Mouse (Mus musculus) CH12.LX (cell line): Measurements from ENCODE around the gene Tirap. TPM values are rescaled to one million over a fixed set of nuclear protein-coding genes. Genes with fewer than 3 reads are reported as not detected.

ENCODE experiments used
- DNase-seq: peaks from one replicate; pipeline ENCODE4 v3.0.0-alpha.2; 2013; ENCODE audit errors: extremely low read depth
- H3K27ac ChIP-seq: 2 replicates; pipeline ENCODE4 v1.5.1; 2012; ENCODE audit warnings: low read depth, mild to moderate bottlenecking, control low read depth, moderate library complexity; ENCODE audit not compliant: insufficient read depth
- H3K27me3 ChIP-seq: replicated peaks from 2 replicates; pipeline ENCODE3; 2012; ENCODE audit warnings: inconsistent platforms
- H3K36me3 ChIP-seq, 2 experiments: replicated peaks in 1 of 2; 2 replicates each; pipeline versions ENCODE3 to v1.6.1; 2012; ENCODE audit warnings: inconsistent platforms in 1 of 2, low read length in 1 of 2, mild to moderate bottlenecking in 1 of 2, mixed read lengths in 1 of 2, moderate library complexity in 1 of 2; ENCODE audit not compliant: control insufficient read depth in 1 of 2, insufficient read depth in 1 of 2
- H3K4me1 ChIP-seq, 2 experiments: 2 replicates each; pipeline ENCODE4 v1.6.1; 2012; ENCODE audit warnings: inconsistent platforms in 1 of 2, moderate library complexity in 1 of 2; ENCODE audit not compliant: insufficient read depth in 2 of 2, control insufficient read depth in 1 of 2
- H3K4me2 ChIP-seq: 2 replicates; pipeline ENCODE4 v1.6.1; 2012; ENCODE audit warnings: low read depth, mild to moderate bottlenecking, control low read depth; ENCODE audit not compliant: poor library complexity, insufficient read depth, severe bottlenecking
- H3K4me3 ChIP-seq, 3 experiments: fragments of 150-350 bp in 1 of 3; sonication (generic) in 1 of 3; replicated peaks in 1 of 3; 2 replicates each; pipeline versions ENCODE3 to v1.5.1; 2011 to 2012; ENCODE audit warnings: low read depth in 2 of 3, low read length in 2 of 3, mild to moderate bottlenecking in 2 of 3, moderate library complexity in 2 of 3, control low read depth in 1 of 3, improper control_type of control experiment in 1 of 3, inconsistent platforms in 1 of 3, mixed read lengths in 1 of 3; ENCODE audit not compliant: poor library complexity in 1 of 3
- H3K79me2 ChIP-seq: replicated peaks from 2 replicates; pipeline ENCODE4 v1.6.1; 2012; ENCODE audit warnings: mild to moderate bottlenecking, moderate library complexity; ENCODE audit not compliant: control insufficient read depth, poor library complexity, insufficient read depth, severe bottlenecking; ENCODE audit errors: extremely low read depth
- H3K9ac ChIP-seq: 2 replicates; pipeline ENCODE4 v1.6.1; 2012; ENCODE audit warnings: low read depth, mild to moderate bottlenecking, control low read depth, moderate library complexity; ENCODE audit not compliant: insufficient read depth
- H3K9me3 ChIP-seq: replicated peaks from 2 replicates; pipeline ENCODE3; 2012; ENCODE audit warnings: low read length, inconsistent platforms, mixed read lengths
- BHLHE40 ChIP-seq: IDR thresholded peaks from 2 replicates; pipeline ENCODE4 v1.6.1; 2011; ENCODE audit warnings: mild to moderate bottlenecking, low read depth, low read length, improper control_type of control experiment
- CHD2 ChIP-seq: IDR thresholded peaks from 2 replicates; pipeline ENCODE4 v1.6.1; 2011; ENCODE audit warnings: low read length, improper control_type of control experiment
- CTCF ChIP-seq, 2 experiments: IDR thresholded peaks in 1 of 2; conservative IDR thresholded peaks in 1 of 2; 2 replicates each; pipeline ENCODE4 v1.5.1; 2011 to 2012; ENCODE audit warnings: low read depth in 2 of 2, low read length in 2 of 2, improper control_type of control experiment in 1 of 2, inconsistent platforms in 1 of 2, mild to moderate bottlenecking in 1 of 2, moderate library complexity in 1 of 2
- ELF1 ChIP-seq: IDR thresholded peaks from 2 replicates; pipeline ENCODE4 v1.6.1; 2014; ENCODE audit warnings: low read depth, mild to moderate bottlenecking, inconsistent platforms, low read length, improper control_type of control experiment
- EP300 ChIP-seq: IDR thresholded peaks from 2 replicates; pipeline ENCODE4 v1.6.1; 2011; ENCODE audit warnings: low read length, improper control_type of control experiment
- ETS1 ChIP-seq: conservative IDR thresholded peaks from 2 replicates; pipeline ENCODE4 v1.6.1; 2012; ENCODE audit warnings: low read depth, mild to moderate bottlenecking, inconsistent platforms, low read length, improper control_type of control experiment, moderate library complexity
- GABPA ChIP-seq: IDR thresholded peaks from 2 replicates; pipeline ENCODE4 v1.6.1; 2012; ENCODE audit warnings: low read depth, low read length, improper control_type of control experiment, inconsistent platforms; ENCODE audit not compliant: insufficient replicate concordance
- HCFC1 ChIP-seq: IDR thresholded peaks from 2 replicates; pipeline ENCODE4 v1.6.1; 2012; ENCODE audit warnings: low read depth, mild to moderate bottlenecking, inconsistent platforms, low read length, improper control_type of control experiment
- IRF4 ChIP-seq: IDR thresholded peaks from 2 replicates; pipeline ENCODE4 v1.6.1; 2014; ENCODE audit warnings: low read depth, mild to moderate bottlenecking, inconsistent platforms, low read length, improper control_type of control experiment
- JUND ChIP-seq: conservative IDR thresholded peaks from 2 replicates; pipeline ENCODE4 v1.6.1; 2011; ENCODE audit warnings: low read depth, low read length, improper control_type of control experiment
- MEF2A ChIP-seq: IDR thresholded peaks from 2 replicates; pipeline ENCODE4 v1.6.1; 2014; ENCODE audit warnings: low read depth, mild to moderate bottlenecking, inconsistent platforms, low read length, improper control_type of control experiment, borderline replicate concordance
- MXI1 ChIP-seq: IDR thresholded peaks from 2 replicates; pipeline ENCODE4 v1.6.1; 2011; ENCODE audit warnings: mild to moderate bottlenecking, low read depth, low read length, improper control_type of control experiment
- MYC ChIP-seq: IDR thresholded peaks from 2 replicates; pipeline ENCODE4 v1.6.1; 2011; ENCODE audit warnings: low read depth, mild to moderate bottlenecking, improper control_type of control experiment, low read length
- NRF1 ChIP-seq: IDR thresholded peaks from 2 replicates; pipeline ENCODE4 v1.6.1; 2014; ENCODE audit warnings: low read depth, mild to moderate bottlenecking, inconsistent platforms, low read length, improper control_type of control experiment, moderate library complexity
- PAX5 ChIP-seq: IDR thresholded peaks from 2 replicates; pipeline ENCODE4 v1.6.1; 2012; ENCODE audit warnings: low read length, inconsistent platforms, mixed read lengths
- POLR2AphosphoS2 ChIP-seq: IDR thresholded peaks from 2 replicates; pipeline ENCODE4 v1.6.1; 2011; ENCODE audit warnings: low read depth, low read length, improper control_type of control experiment
- RCOR1 ChIP-seq: conservative IDR thresholded peaks from 2 replicates; pipeline ENCODE4 v1.6.1; 2012; ENCODE audit warnings: low read depth, mild to moderate bottlenecking, inconsistent platforms, low read length, improper control_type of control experiment
- SMC3 ChIP-seq: IDR thresholded peaks from 2 replicates; pipeline ENCODE4 v1.6.1; 2011; ENCODE audit warnings: low read depth, low read length, improper control_type of control experiment
- TBP ChIP-seq: conservative IDR thresholded peaks from 2 replicates; pipeline ENCODE4 v1.6.1; 2011; ENCODE audit warnings: low read depth, low read length, improper control_type of control experiment
- TCF12 ChIP-seq: IDR thresholded peaks from 2 replicates; pipeline ENCODE4 v1.6.1; 2014; ENCODE audit warnings: low read depth, mild to moderate bottlenecking, inconsistent platforms, low read length, improper control_type of control experiment
- UBTF ChIP-seq: IDR thresholded peaks from 2 replicates; pipeline ENCODE4 v1.6.1; 2012; ENCODE audit warnings: low read depth, mild to moderate bottlenecking, inconsistent platforms, low read length, improper control_type of control experiment, moderate library complexity
- ZKSCAN1 ChIP-seq: IDR thresholded peaks from 2 replicates; pipeline ENCODE4 v1.6.1; 2012; ENCODE audit warnings: low read depth, inconsistent platforms, low read length, improper control_type of control experiment, borderline replicate concordance
- ZMIZ1 ChIP-seq: IDR thresholded peaks from 2 replicates; pipeline ENCODE4 v1.6.1; 2012; ENCODE audit warnings: low read depth, mild to moderate bottlenecking, inconsistent platforms, low read length, improper control_type of control experiment
- ZNF384 ChIP-seq: IDR thresholded peaks from 2 replicates; pipeline ENCODE4 v1.6.1; 2012; ENCODE audit warnings: low read depth, low read length, improper control_type of control experiment, inconsistent platforms
- dilution Hi-C: fragments of 300-500 bp; cut with MboI; formaldehyde crosslinking; loops from 2 replicates; pipeline ENCODE4 v1.14.3; 2020; ENCODE audit warnings: low sequenced_read_pairs; ENCODE audit not compliant: extremely low pct_unique_long_range_greater_than_20kb, extremely low pct_ligation_motif_present
- in situ Hi-C: fragments of 300-500 bp; cut with MboI; formaldehyde crosslinking; loops from 3 replicates; pipeline ENCODE4 v1.14.3; 2019; ENCODE audit warnings: low sequenced_read_pairs, low pct_ligation_motif_present, low pct_unique_long_range_greater_than_20kb, mixed read lengths
- polyA plus RNA-seq: library from polyadenylated mRNA; unstranded; fragments of >175 nt; gene quantifications from 2 replicates; pipeline ENCODE4 v1.2.1, GENCODE M21; 2012; ENCODE audit warnings: low read depth; ENCODE audit not compliant: insufficient read length
- total RNA-seq, 2 experiments: library from RNA; depleted of rRNA; stranded (reverse); fragments of 300-350 nt in 1 of 2; fragments of >200 nt in 1 of 2; gene quantifications; 2 replicates each; pipeline ENCODE4 v1.2.3; 2012 to 2014

Tirap gene
- total and polyA plus RNA-seq, 3 experiments = 10.5 to 18.7 (median 14.2) TPM

GRCm38 (mm10) chr9:35198351-35198750 is 1.7 kb downstream of the Tirap start (continued):
- TF ChIP-seq GABPA = no peak
- TF ChIP-seq POLR2AphosphoS2 = peak; percentile 57; the same call in 1 of the 2 replicates
- TF ChIP-seq MYC = no peak; the same call in 1 of the 2 replicates
- no peak for TF ChIP-seq UBTF
- no peak for TF ChIP-seq ZKSCAN1
- TF ChIP-seq PAX5 = no peak
- TF ChIP-seq JUND = peak; percentile 77
- peak; percentile 76 for TF ChIP-seq TBP
- TF ChIP-seq MEF2A = no peak
- TF ChIP-seq EP300 = peak; percentile 85
- no peak for TF ChIP-seq SMC3
- no peak for TF ChIP-seq HCFC1
- no peak; the same call in 1 of the 2 replicates for TF ChIP-seq ZNF384
- peak; percentile 57 for TF ChIP-seq BHLHE40
- TF ChIP-seq CHD2 = no peak
- TF ChIP-seq ELF1 = no peak
- TF ChIP-seq IRF4 = peak; percentile 72

GRCm38 (mm10) chr9:35197625-35198024 is 2.5 kb downstream of the Tirap start:
- H3K79me2 ChIP-seq = peaks cover 22% of the 10 kb centered on the region
- DNase-seq = no peak
- no peaks in the 10 kb centered on the region for H3K27me3 ChIP-seq
- in situ Hi-C loops (no loop called here), dilution Hi-C loops (no loop called here)
- H3K9me3 ChIP-seq = no peaks in the 10 kb centered on the region
- H3K4me3 ChIP-seq = peak overlapping the region in 1 of 3 experiments; percentile 86
- H3K9ac ChIP-seq = 0 out of 2 replicates have a peak overlapping the region, but pooled peaks have one; percentile 83
- H3K27ac ChIP-seq = no peak overlapping the region
- peak overlapping the region; percentile 35 for H3K4me2 ChIP-seq
- TF ChIP-seq BHLHE40 = no peak
- no peak for TF ChIP-seq MXI1
- TF ChIP-seq ETS1 = no peak
- TF ChIP-seq ZMIZ1 = no peak
- no peak for TF ChIP-seq HCFC1
- no peak for TF ChIP-seq TCF12
- TF ChIP-seq NRF1 = no peak
- TF ChIP-seq POLR2AphosphoS2 = no peak
- no peak for TF ChIP-seq RCOR1
- TF ChIP-seq CTCF (conservative IDR thresholded peaks at IDR 0.05 in 1 of 2, IDR thresholded peaks at IDR 0.05 in 1 of 2; ENCODE audit: low read depth in 2 of 2, low read length in 2 of 2) = no peak
- TF ChIP-seq, all 38 proteins: peak for 0
- Histone ChIP-seq H3K36me3 (peaks cover 6 to 31% of the 10 kb centered on the region in 2 experiments), H3K4me1 (peaks cover 0 to 35% of the 10 kb centered on the region in 2 experiments; a peak in 2 of 4 replicates)
